Mouse (Mus musculus) limb, embryonic 10.5 days (tissue): ENCODE results near the gene Ctrb1. TPM values are rescaled to one million over a fixed set of nuclear protein-coding genes. Genes with fewer than 3 reads are reported as not detected.

ENCODE experiments used
- DNase-seq: peaks from one replicate; pipeline ENCODE4 v3.0.0-alpha.2; 2017; ENCODE audit warnings: low spot score
- H3K27ac ChIP-seq: fragments of 300-500 bp; sonication (generic); 2 replicates; pipeline ENCODE4 v1.5.1; 2016; ENCODE audit warnings: mild to moderate bottlenecking
- H3K27me3 ChIP-seq: fragments of 300-500 bp; sonication (generic); 2 replicates; pipeline ENCODE4 v1.6.1; 2016; ENCODE audit warnings: low read depth, mild to moderate bottlenecking; ENCODE audit not compliant: poor library complexity, severe bottlenecking
- H3K36me3 ChIP-seq: fragments of 300-500 bp; sonication (generic); 2 replicates; pipeline ENCODE4 v1.6.1; 2016; ENCODE audit warnings: mild to moderate bottlenecking, moderate library complexity
- H3K4me1 ChIP-seq: fragments of 300-500 bp; sonication (generic); 2 replicates; pipeline ENCODE4 v1.6.1; 2016
- H3K4me3 ChIP-seq: fragments of 300-500 bp; sonication (generic); 2 replicates; pipeline ENCODE4 v1.5.1; 2016; ENCODE audit warnings: mild to moderate bottlenecking, moderate library complexity
- H3K9me3 ChIP-seq: fragments of 300-500 bp; sonication (generic); replicated peaks from 2 replicates; pipeline ENCODE4 v1.6.1; 2016; ENCODE audit warnings: mild to moderate bottlenecking
- WGBS: fragments of 180-500 bp; shearing (Covaris S2); methylation state at CpG from one replicate; pipeline ENCODE4 v1.1.7; 2016; 5-methylcytosine and 5-hydroxymethylcytosine counted together
- polyA plus RNA-seq: library from polyadenylated mRNA; unstranded; fragments of >200 nt; fragmentation: Nextera tagmentation; extraction: Ambion mirVana; gene quantifications from 2 replicates; pipeline ENCODE4 v1.2.1, GENCODE M21; 2016

The Ctrb1 gene
- polyA plus RNA-seq, 1 experiment from 2014 or later: not detected

- Histone ChIP-seq H3K4me3 (no peak overlapping the region), H3K27ac (no peak overlapping the region), H3K4me1 (peaks cover 25% of the 10 kb centered on the region), H3K27me3 (no peaks in the 10 kb centered on the region), H3K36me3 (peaks cover 97% of the 10 kb centered on the region), H3K9me3 (no peaks in the 10 kb centered on the region)
- 93% methylated on average over 25 of the region's 25 CpGs for WGBS
- no peak for DNase-seq
Measured at GRCm38 (mm10) chr8:111713817-111714216, 23.0 kb upstream of the Ctrb1 start.

GRCm38 (mm10) chr8:111713291-111713690, 22.5 kb upstream of the Ctrb1 start:
- Histone ChIP-seq H3K4me3 (no peak overlapping the region), H3K27me3 (no peaks in the 10 kb centered on the region), H3K4me1 (peaks cover 31% of the 10 kb centered on the region), H3K27ac (no peak overlapping the region), H3K36me3 (peaks cover 97% of the 10 kb centered on the region), H3K9me3 (no peaks in the 10 kb centered on the region)
- no peak for DNase-seq
- 95% methylated on average over 11 of the region's 11 CpGs for WGBS

- Histone ChIP-seq H3K36me3 (peaks cover 95% of the 10 kb centered on the region), H3K27ac (no peak overlapping the region), H3K27me3 (no peaks in the 10 kb centered on the region), H3K4me1 (peaks cover 33% of the 10 kb centered on the region), H3K4me3 (no peak overlapping the region), H3K9me3 (no peaks in the 10 kb centered on the region)
- 84% methylated on average over 6 of the region's 6 CpGs for WGBS
- peak; percentile 71 for DNase-seq
Measured at GRCm38 (mm10) chr8:111712588-111712987, 21.8 kb upstream of the Ctrb1 start.

GRCm38 (mm10) chr8:111712135-111712534, 21.3 kb upstream of the Ctrb1 start:
- Histone ChIP-seq H3K4me1 (peaks cover 33% of the 10 kb centered on the region), H3K36me3 (peaks cover 94% of the 10 kb centered on the region), H3K4me3 (no peak overlapping the region), H3K9me3 (no peaks in the 10 kb centered on the region), H3K27me3 (no peaks in the 10 kb centered on the region), H3K27ac (no peak overlapping the region)
- WGBS: 67% methylated on average over 9 of the region's 9 CpGs
- DNase-seq: no peak

- Histone ChIP-seq H3K4me3 (no peak overlapping the region), H3K27ac (no peak overlapping the region), H3K27me3 (no peaks in the 10 kb centered on the region), H3K9me3 (no peaks in the 10 kb centered on the region), H3K4me1 (peaks cover 32% of the 10 kb centered on the region), H3K36me3 (peaks cover 81% of the 10 kb centered on the region)
- WGBS: 95% methylated on average over 20 of the region's 20 CpGs
- no peak for DNase-seq
Measured at GRCm38 (mm10) chr8:111710777-111711485, 20.1 kb upstream of the Ctrb1 start.

- H3K36me3 ChIP-seq: peaks cover 64% of the 10 kb centered on the region
- DNase-seq: no peak
- no peaks in the 10 kb centered on the region for H3K27me3 ChIP-seq
- peak overlapping the region; percentile 66 for H3K27ac ChIP-seq
- 94% methylated on average over 1 of the region's 1 CpGs for WGBS
- H3K9me3 ChIP-seq: no peaks in the 10 kb centered on the region
- H3K4me1 ChIP-seq: peaks cover 34% of the 10 kb centered on the region
- no peak overlapping the region for H3K4me3 ChIP-seq
Measured at GRCm38 (mm10) chr8:111709223-111709622, 18.4 kb upstream of the Ctrb1 start.

GRCm38 (mm10) chr8:111708265-111708664, 17.5 kb upstream of the Ctrb1 start:
- Histone ChIP-seq H3K36me3 (peaks cover 55% of the 10 kb centered on the region), H3K4me3 (no peak overlapping the region), H3K4me1 (peaks cover 34% of the 10 kb centered on the region), H3K9me3 (no peaks in the 10 kb centered on the region), H3K27ac (peak overlapping the region; percentile 36; the same call in 1 of the 2 replicates), H3K27me3 (no peaks in the 10 kb centered on the region)
- DNase-seq: no peak
- 88% methylated on average over 6 of the region's 6 CpGs for WGBS

GRCm38 (mm10) chr8:111705699-111706098, 14.9 kb upstream of the Ctrb1 start:
- Histone ChIP-seq H3K4me3 (no peak overlapping the region), H3K4me1 (peaks cover 28% of the 10 kb centered on the region), H3K36me3 (peaks cover 29% of the 10 kb centered on the region), H3K27ac (0 out of 2 replicates have a peak overlapping the region, but pooled peaks have one; percentile 1), H3K9me3 (no peaks in the 10 kb centered on the region), H3K27me3 (no peaks in the 10 kb centered on the region)
- DNase-seq: no peak
- WGBS: 75% methylated on average over 5 of the region's 5 CpGs

- H3K27ac ChIP-seq: 0 out of 2 replicates have a peak overlapping the region, but pooled peaks have one; percentile 1
- no peak for DNase-seq
- no peaks in the 10 kb centered on the region for H3K9me3 ChIP-seq
- H3K27me3 ChIP-seq: no peaks in the 10 kb centered on the region
- no peak overlapping the region for H3K4me3 ChIP-seq
- peaks cover 28% of the 10 kb centered on the region for H3K4me1 ChIP-seq
- peaks cover 24% of the 10 kb centered on the region for H3K36me3 ChIP-seq
- 67% methylated on average over 3 of the region's 3 CpGs for WGBS
Measured at GRCm38 (mm10) chr8:111705222-111705621, 14.4 kb upstream of the Ctrb1 start.

- Histone ChIP-seq H3K4me1 (peaks cover 25% of the 10 kb centered on the region), H3K9me3 (no peaks in the 10 kb centered on the region), H3K36me3 (peaks cover 18% of the 10 kb centered on the region), H3K4me3 (no peak overlapping the region), H3K27ac (no peak overlapping the region), H3K27me3 (no peaks in the 10 kb centered on the region)
- DNase-seq: no peak
- 94% methylated on average over 12 of the region's 12 CpGs for WGBS
Measured at GRCm38 (mm10) chr8:111704585-111704984, 13.8 kb upstream of the Ctrb1 start.

- WGBS: 86% methylated on average over 9 of the region's 9 CpGs
- H3K27ac ChIP-seq: no peak overlapping the region
- H3K4me1 ChIP-seq: 0 out of 2 replicates have a peak, but pooled peaks cover 4% of the 10 kb centered on the region
- DNase-seq: no peak
- H3K4me3 ChIP-seq: no peak overlapping the region
- no peaks in the 10 kb centered on the region for H3K9me3 ChIP-seq
- H3K36me3 ChIP-seq: no peaks in the 10 kb centered on the region
- H3K27me3 ChIP-seq: no peaks in the 10 kb centered on the region
Measured at GRCm38 (mm10) chr8:111701380-111701779, 10.6 kb upstream of the Ctrb1 start.

GRCm38 (mm10) chr8:111700740-111701139, 9.9 kb upstream of the Ctrb1 start:
- no peak overlapping the region for H3K27ac ChIP-seq
- H3K9me3 ChIP-seq: no peaks in the 10 kb centered on the region
- H3K36me3 ChIP-seq: no peaks in the 10 kb centered on the region
- no peak overlapping the region for H3K4me3 ChIP-seq
- no peaks in the 10 kb centered on the region for H3K27me3 ChIP-seq
- 91% methylated on average over 5 of the region's 5 CpGs for WGBS
- no peak for DNase-seq
- no peaks in the 10 kb centered on the region for H3K4me1 ChIP-seq

- WGBS: 83% methylated on average over 3 of the region's 3 CpGs
- Histone ChIP-seq H3K9me3 (no peaks in the 10 kb centered on the region), H3K4me1 (no peaks in the 10 kb centered on the region), H3K27me3 (no peaks in the 10 kb centered on the region), H3K27ac (no peak overlapping the region), H3K36me3 (no peaks in the 10 kb centered on the region), H3K4me3 (no peak overlapping the region)
- no peak for DNase-seq
Measured at GRCm38 (mm10) chr8:111700201-111700600, 9.4 kb upstream of the Ctrb1 start.
